Mouse (Mus musculus) adrenal gland (tissue): ENCODE data around the gene Pou4f1.
"Not testable (repeated sequence)": the region's sequence is repeated elsewhere in the genome, so short reads cannot be mapped to it uniquely, and the experiment has no call there.

Experiments used
- intact Hi-C: fragments of 180-260 bp; cut with DNase I; formaldehyde crosslinking; loops from one replicate; pipeline ENCODE4 v1.15.1; 2025
- long read RNA-seq, 2 experiments: library from polyadenylated mRNA; unstranded; transcript quantifications; one replicate each; pipeline ENCODE4 v2.0.0; 2020; ENCODE audit warnings: borderline replicate concordance in 1 of 2; ENCODE audit not compliant: insufficient replicate concordance in 1 of 2

The Pou4f1 gene
- long read RNA-seq, experiment 1, partial matches to known transcripts = 0 of 1 reads
- long read RNA-seq, experiment 1, other reads (novel, unspliced or antisense) = 1 of 1 reads
- long read RNA-seq, experiment 2, partial matches to known transcripts = 0 of 1 reads
- long read RNA-seq, experiment 2, other reads (novel, unspliced or antisense) = 1 of 1 reads

DNA sequence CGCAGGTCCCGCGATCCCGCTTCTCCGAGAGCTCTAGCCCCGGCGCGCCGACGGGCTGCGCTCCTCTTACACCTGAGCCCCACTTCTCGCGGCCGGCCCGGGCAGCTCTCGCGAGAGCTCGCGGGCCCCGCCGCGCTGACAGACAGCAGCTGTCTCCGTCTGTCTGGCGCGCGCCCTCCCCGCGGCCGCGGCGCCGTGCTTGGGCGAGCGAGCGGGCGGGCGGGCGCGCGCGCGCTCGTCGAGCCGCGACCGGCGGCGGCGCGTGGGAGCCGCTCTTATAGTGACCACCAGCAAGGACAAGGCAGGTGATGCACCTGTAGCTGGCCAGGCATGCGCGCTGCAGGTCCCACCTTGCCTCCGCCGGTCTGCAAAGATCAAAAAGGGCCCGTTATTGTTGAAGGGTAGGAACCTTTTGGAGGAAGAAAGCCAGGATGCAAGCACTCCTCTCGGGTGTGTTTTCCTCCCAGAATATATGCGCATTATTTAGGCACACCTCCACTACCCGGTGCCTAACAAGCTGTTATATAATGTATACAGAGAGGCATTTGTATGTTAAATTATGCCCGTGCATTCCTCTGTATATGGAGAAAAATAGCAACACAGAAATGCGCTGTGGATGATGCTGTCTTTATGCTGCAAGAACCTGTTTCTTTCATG lies at the start of gene Pou4f1:
Gene Pou4f1 (minus strand): TSS at position 34 of the 657 bp plus-strand sequence.
- intact Hi-C loops = loop anchor here (10.0 kb wide), 1 partner anchor 57 kb away; the partner anchor contains the start of gene Rnf219

DNA sequence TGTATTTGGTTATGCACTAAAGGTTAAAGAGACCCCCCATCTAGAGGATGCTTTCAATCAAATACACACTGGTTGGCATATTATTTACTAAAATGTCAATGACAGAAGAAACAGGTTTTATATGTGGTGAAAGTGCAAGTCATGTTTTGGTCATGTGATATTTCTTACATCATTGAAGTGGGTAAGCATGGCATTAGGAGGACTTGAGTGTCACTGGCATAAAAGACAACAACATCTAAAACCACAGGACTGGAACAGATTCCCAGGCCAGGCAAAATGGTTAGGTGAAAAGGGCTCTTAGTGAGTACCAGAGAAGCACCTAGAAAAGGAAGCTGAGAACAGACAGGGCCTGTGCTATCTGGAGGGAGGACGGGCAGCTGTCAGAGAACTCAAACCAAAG lies 43.9 kb upstream of the Pou4f1 start:
- intact Hi-C loops = no loop called here

DNA sequence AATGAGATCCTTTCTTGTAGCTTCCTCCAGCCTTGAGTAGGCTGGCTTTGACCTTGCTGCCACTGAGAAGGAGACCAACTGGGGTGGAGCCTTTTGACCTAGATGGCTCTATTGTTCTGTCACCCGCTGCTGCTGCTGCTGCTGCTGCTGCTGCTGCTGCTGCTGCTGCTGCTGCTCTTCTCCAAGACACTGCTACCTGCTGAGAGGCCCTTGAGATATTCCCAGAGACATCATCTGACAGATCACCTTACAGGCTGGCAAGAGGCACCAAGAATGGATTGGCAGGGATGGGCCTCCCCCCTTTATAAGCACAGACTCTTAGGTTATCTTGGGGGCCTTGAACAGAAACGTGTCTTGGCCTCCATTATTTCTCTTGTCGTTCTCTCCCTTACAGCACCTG lies 35.0 kb upstream of the Pou4f1 start:
- intact Hi-C loops = not testable (repeated sequence)

DNA sequence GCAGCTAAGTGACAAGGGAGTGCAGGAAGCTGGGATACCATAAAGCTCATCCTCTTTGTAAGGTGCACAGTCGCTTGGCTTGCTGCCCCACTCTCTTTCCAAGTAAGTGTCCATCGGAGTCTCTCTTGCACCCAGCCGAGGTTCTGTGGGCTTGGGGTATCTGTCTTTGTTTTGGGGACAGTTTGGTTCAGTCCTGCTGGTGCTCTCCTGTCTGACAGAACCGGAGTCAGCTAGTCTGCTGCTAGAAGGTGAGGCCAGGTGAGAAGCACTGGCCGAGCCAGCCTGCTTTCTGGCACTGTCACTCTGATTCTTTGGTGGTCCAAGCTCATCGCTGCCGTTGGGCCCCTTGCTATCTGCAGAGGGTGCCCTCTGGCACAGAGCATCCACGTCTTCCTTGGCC lies 12.0 kb upstream of the Pou4f1 start:
- intact Hi-C loops = no loop called here

DNA sequence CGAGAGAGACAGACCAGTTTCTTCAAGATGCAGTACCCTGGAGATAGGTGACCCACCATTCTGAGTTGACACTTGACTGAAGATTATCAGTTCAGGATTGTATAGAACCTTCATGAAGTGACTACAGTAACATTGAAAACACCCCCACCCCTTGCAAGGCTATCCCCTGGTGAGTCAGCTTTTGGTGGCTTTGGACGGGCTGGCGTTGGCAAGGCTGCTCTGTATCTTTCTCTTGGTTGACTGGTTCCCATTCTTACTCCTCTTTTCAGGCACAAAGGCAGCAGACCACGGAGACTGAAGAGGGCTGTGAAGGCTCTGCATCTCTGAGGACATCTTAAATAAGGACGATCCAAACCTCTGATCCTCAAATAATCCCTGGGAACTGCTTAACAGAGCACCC lies 10.8 kb upstream of the Pou4f1 start:
- intact Hi-C loops = no loop called here

DNA sequence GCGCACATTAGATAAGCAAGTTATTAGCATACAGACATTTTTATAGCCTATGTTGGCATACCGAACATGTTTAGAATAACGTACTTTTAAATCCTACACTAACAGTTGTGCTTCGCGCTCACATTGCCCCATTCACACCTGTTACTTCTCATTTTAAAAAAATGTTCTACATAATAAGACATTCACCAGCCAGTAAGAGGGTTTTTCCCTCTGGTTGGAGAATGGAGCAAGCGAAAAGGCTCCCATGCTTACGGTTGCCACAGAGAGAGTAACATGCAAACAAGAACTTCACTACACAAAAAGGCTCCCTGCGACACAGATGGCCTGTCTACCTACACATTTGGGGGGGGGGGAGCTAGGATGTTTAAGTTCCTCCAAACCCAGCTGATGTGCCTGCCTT lies 9.8 kb upstream of the Pou4f1 start:
- intact Hi-C loops = no loop called here

DNA sequence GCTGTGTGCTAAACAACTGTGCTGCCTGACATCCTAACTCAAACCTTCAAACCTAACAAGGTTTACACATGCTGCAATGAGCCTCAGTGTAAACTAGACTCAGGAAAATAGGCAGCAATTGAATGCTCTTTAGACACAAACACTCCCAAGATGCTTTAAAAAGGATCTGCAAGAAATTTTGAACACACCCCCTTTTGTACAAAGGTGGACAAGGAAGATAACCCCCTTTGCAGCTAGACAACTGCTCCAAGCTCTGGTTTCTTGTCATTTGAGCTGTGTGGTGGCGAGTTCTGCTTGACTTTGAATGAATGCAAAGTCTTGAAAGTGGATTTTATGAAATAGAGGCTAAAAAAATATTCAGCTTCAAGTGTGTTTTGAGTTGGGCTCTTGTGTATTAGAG lies 7.6 kb upstream of the Pou4f1 start:
- intact Hi-C loops = no loop called here

DNA sequence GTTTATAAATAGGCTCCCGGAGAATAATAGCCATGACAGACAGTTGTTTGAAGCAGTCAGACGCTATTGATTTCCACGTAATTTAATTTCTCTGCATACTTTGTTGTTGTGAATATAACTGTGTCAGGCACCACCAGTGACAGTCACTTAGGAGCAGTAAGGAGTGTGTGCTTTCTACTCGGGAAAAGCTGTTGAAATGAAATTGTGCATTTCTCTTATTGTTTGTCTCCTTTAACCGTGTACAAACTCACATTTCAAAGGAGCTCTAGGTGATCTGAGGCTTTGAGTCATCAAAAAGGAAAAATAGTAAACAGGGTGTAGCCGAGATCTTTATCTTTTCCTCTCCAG lies 798 bp upstream of the Pou4f1 start:
- intact Hi-C loops = loop anchor here (10.0 kb wide), 1 partner anchor 56 kb away; the partner anchor contains the start of gene Rnf219

DNA sequence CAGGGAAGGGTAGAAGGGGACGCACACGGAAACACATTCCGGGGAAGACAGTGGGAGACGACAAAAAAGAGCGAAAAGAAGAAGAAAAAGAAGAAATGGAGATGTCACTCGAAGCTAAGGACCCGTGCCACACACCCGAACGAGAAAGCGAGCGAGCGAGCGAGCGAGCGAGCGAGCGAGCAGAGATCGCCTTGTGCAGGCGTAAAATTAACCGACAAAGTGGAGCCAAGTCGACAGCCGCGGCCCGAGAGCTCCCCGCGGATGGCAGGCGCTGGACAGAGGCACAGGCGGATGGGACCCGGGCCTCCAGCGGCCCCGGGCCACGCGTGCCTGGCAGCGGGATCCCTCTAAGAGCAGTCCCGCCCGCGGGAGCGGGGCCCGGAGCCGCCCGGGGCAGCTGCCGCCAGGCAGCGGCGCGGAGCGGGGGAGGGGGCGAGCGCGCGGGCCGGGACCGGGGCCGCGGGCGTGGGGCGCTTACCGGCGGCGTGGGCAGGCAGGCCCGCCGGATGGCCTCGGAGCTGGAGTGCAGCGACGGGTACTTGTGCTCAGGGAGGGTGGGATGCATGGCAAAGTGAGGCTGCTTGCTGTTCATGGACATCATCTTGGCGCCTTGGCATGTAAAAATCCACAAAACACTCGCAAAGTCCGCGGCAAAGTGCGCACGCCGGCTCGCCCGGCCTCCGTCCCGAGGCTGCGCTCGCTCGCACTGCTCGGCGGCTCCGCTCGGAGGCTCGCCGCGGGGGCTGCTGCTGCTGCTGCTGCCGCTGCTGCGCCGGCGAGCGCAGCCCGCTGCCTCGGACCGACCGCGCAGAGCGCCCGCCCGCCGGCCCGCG lies 450 bp downstream of the Pou4f1 start:
- intact Hi-C loops = loop anchor here (10.0 kb wide), 1 partner anchor 57 kb away; the partner anchor contains the start of gene Rnf219

DNA sequence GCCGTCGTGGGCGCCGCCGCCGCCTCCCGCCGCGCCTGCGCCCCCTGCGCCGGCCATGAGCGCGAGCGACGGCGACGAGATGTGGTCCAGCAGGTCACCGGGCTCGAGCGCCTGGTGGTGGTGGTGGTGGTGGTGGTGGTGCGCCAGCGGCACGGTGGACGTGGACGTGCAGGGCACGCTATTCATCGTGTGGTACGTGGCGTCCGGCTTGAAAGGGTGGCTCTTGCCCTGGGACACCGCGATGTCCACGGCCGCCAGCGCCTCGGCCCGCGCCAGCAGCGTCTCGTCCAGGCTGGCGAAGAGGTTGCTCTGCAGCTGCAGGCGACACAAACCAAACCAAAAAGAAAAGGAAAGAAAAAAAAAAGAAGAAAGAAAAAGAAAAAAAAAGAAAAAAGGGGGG lies 1.2 kb downstream of the Pou4f1 start:
- intact Hi-C loops = loop anchor here (10.0 kb wide), 1 partner anchor 58 kb away; the partner anchor contains the start of gene Rnf219

DNA sequence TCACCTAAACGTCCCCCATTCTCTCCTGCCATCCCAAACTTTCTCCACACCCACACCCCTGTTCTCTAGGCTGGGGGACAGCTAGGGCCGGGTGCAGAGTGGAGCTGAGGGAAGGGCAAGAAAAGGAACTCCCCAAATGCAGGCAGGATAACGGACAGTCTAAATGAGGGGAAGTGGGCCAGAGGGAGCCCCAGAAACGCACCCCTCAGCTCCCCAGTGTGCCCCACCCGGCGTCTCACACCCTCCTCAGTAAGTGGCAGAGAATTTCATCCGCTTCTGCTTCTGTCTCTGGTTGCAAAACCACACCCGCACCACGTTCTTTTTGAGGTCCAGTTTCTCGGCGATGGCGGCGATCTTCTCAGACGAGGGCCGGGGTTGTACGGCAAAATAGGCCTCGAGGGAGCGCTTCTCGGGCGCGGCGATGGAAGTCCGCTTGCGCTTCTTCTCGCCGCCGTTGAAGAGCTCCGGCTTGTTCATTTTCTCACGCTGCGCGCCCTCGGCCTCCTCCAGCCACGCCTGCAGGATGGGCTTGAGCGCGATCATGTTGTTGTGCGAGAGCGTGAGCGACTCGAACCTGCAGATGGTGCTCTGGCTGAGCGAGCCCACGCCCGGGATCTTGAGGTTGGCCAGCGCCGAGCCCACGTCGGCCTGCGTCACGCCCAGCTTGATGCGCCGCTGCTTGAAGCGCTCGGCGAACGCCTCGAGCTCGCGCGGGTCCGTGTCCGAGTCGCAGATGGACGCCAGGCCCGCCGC lies 2.1 kb downstream of the Pou4f1 start:
- intact Hi-C loops = loop anchor here (10.0 kb wide), 1 partner anchor 59 kb away; the partner anchor contains the start of gene Rnf219

DNA sequence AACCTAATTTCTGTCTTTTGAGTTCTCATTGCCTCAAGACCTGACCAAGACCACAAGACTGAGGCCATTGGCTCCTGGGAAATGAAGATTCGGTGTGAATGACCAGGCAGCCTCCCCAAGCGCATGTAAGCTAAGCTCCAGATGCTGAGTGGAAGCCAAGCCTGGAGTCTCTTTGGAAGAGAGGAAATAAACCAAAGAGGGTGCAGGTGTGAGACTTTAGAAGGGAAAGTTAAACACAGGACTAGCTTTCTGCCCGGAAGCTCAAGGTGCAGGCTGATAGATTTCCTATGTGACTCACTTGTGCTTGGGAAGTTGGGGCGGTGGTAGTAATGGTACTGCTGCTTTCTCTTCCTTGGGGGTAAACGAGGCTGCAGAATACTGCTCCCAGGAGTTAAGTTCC lies 3.0 kb downstream of the Pou4f1 start:
- intact Hi-C loops = loop anchor here (10.0 kb wide), 1 partner anchor 60 kb away; the partner anchor contains the start of gene Rnf219

DNA sequence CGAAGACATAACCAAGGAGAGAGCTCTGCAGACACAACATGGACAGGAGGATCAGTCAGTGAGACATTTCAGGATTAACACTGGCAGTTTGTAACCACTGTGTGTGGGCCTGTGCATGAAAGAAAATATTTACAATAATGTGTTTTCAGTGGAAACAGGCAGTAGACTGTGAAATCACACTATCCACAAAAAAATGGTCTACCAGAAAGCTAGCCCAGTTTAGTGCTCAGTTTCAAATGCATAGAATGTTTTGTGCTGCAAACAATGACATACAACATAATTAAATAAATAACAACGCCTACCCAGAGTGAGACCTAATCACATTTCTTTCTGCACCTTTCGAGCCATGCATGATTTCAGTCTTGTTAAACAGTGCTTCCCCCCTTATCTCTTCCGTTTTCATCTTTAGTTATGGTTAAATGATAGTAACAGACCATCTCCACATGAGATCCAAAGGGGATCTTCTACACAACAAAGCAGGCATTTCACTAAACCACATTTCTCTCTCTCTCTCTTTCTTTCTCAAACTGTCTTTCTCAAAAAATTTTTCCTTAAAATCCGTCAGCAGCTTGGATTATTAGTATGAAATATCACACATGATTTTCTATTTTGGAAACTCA lies 4.1 kb downstream of the Pou4f1 start:
- intact Hi-C loops = loop anchor here (10.0 kb wide), 1 partner anchor 61 kb away; the partner anchor contains the start of gene Rnf219

DNA sequence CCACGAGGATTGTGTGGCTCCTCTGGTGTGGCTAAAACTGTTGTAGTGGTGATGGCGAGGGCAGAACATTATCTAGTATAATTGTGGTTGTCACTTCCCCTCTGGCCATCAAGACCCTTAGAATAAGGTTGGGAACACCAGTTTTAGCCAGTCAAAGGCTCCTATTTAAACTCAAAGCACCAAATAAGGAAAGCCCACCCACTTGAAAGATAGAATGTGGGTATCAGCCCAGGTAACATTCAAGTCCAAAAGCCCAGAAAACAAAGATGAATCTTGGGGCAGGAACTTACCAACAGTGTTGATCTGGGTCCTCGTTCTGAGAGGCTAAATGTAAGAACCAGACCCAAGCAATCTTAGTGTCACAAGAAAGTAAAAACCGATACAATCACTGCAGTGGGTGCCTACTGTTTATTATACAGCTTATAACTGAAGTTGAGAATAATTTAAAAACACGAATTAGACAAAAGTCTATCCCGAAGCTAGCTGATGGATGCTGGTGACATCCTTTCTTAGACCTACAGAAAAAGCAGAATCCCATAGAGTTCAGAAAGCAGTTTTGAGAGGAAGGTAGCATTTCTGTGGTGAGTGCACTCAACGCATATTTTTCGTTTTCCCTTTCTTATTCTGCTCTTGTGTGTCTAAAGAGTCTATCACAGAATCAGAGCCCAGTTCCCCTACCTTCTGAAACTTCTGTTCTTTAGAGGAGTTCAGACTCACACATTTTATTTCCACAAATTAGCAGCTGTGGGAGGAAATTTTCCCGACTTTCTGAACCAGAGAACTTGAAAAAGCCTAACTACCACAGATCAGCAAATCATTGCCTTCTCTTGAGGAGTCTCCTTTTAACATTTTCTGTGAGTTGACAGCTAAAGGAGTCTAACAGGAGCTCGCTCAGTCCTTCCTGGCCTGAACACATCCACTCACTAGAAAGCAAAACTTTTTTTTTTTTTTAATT lies 6.2 kb downstream of the Pou4f1 start:
- intact Hi-C loops = loop anchor here (10.0 kb wide), 1 partner anchor 63 kb away; the partner anchor contains the start of gene Rnf219

DNA sequence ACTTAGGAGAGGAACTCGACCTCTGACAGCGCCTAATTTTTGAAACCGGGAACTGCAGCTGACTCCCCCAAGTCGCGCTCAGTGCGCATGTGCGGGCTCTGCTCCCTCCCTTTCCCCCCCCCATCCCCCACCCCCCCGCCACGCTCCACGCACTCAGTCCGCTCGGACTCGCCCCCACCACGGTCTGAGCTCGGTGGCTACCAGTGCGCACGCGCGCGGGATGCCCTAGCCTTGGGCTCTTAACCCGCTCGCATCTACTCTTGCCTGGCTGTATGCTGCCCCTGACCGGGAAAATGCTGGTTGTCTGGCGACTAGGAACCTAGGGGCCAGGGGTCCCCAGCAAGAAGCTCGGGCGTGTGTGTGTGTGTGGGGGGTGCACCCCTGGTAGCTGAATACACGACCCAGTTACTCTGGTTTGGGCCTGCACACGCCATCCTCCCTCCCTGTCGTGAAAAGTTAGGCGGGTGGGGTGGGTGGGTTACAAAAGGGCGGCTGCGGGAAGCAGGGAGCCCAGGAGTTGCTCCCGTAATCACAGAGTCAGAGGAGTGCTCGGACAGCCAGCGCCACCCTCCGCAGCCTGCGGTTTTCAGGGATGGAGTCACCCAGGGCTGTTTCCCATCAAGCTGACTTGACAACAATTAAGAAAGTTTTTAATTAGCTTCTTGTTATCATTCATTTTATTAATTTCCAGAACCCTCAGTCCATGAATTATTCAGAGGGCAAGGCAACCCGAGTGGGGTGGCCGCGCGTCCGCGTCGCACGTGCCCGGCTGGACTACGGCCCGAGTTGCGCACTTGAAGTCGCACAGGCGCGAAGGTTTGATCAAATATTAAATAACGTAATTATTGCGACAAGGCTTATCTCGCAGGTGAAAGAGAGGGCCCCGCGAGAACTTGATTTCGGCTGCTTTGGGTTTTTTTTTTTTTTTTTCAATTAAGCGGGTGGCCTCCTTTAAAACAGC lies 7.2 kb downstream of the Pou4f1 start:
- intact Hi-C loops = loop anchor here (10.0 kb wide), 1 partner anchor 64 kb away; the partner anchor contains the start of gene Rnf219

DNA sequence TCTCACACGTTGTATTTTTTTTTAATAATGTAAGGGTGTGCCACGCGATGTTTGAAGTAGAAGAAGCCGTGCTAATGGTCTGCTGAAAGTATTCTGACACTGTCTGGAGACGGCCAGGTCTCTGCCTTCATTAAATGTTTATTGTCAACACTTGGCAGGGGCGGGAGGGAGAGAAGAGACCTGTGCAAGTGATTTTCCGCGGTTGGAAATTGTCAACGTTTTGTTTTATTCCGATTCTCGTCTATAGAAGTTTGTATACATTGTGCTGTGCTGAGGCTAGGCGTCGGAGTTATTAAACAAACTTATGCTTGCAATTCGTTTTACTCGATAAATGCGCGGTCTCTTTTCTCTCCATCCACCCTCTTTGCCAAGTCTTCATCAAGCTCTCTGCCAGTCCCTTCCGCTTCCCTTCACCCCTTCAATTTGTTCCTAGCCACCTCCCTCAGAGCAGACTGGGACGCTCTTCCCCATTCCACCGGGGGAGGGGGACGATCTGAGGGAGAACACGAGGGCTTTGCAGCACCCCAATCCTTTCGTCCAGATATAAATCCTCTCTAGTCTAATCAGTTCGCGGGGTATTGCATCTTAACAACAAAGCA lies 8.2 kb downstream of the Pou4f1 start:
- intact Hi-C loops = loop anchor here (10.0 kb wide), 1 partner anchor 65 kb away; the partner anchor contains the start of gene Rnf219

DNA sequence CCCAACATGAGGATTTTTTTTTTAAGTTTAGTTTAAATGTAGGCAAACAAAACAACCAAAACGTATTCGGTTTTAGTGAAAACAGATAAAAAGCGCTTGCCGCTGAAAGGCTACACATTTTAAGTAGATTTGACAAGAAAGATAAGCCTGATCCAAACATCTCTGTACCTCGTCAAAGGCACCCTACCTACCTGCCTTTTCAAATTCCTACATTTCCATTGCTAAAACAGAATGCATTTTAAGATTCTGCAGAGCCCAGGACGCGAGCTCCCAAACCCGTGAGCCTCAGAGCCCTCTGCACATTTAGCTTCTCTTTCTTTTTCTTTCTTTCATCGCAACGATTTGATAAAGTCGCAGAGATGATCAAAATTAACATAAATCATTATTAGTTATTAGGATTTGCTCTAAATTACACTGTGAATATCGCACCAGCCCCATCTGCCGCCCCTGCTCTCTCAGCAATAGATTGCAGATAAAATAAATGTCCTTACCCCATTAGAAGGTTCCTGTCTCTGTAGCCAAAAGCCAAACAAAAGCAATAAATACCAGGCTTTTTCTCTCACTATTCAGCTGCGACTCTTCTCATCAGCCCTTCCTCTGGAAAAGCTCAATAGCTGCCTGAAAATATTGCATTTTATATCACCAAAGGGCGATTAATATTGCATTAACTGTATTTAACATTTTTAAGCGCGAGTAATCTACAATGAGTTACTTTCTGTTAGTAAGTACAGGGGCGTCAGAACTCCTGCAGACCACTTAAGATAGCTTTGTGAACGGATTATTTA lies 8.9 kb downstream of the Pou4f1 start:
- intact Hi-C loops = no loop called here
